Mouse (Mus musculus) small intestine, adult 2 months (tissue): ENCODE measurements at regions not wholly inside any gene's neighbourhood (a gene's known extent, or its start where the extent isn't known, plus 50 kb on each side); places are given as distances from the start of the nearest gene placed in this dataset.

Experiments used
- CTCF ChIP-seq: fragments of 200-500 bp; IDR thresholded peaks from 2 replicates; pipeline ENCODE4 v1.5.1; 2012; ENCODE audit warnings: low read depth, mild to moderate bottlenecking, control low read depth, inconsistent platforms, low read length, moderate library complexity, mixed read lengths; ENCODE audit not compliant: insufficient replicate concordance, insufficient read length; ENCODE audit errors: extremely low read depth
- POLR2A ChIP-seq: fragments of 200-500 bp; IDR thresholded peaks from 2 replicates; pipeline ENCODE4 v1.6.1; 2012; ENCODE audit warnings: low read depth, mild to moderate bottlenecking, control low read depth, inconsistent platforms, low read length, moderate library complexity

- TF ChIP-seq POLR2A: no peak
- TF ChIP-seq CTCF: no peak
Measured at GRCm38 (mm10) chr12:114564329-114564728, 1020.6 kb downstream of the Adam6a start.
